Mouse (Mus musculus): ENCODE data around the gene Efemp2.

The Efemp2 gene

GRCm38 (mm10) chr19:5473720-5474119 lies at the start of gene Efemp2:
Efemp2 (plus strand) TSS chr19:5473954.
- peak; percentile 64 for DNase-seq (ENCODE audit: low read depth, low spot score)

- DNase-seq (ENCODE audit: low read depth, low spot score): peak; percentile 67
Measured at GRCm38 (mm10) chr19:5424092-5424781, 49.5 kb upstream of the Efemp2 start.

GRCm38 (mm10) chr19:5424782-5425741 lies 48.7 kb upstream of the Efemp2 start, which contains the start of the genes Drap1 and AI837181:
Drap1 (minus strand) TSS chr19:5424979.
AI837181 (plus strand) TSS chr19:5425144.
- DNase-seq (ENCODE audit: low read depth, low spot score): peak; percentile 98

GRCm38 (mm10) chr19:5425906-5426565 lies 47.7 kb upstream of the Efemp2 start:
- no peak for DNase-seq (ENCODE audit: low read depth, low spot score)

GRCm38 (mm10) chr19:5426640-5427290 lies 47.0 kb upstream of the Efemp2 start:
- DNase-seq (ENCODE audit: low read depth, low spot score): no peak

- peak; percentile 56 for DNase-seq (ENCODE audit: low read depth, low spot score)
Measured at GRCm38 (mm10) chr19:5428083-5428482, 45.7 kb upstream of the Efemp2 start.

- DNase-seq (ENCODE audit: low read depth, low spot score): no peak
Measured at GRCm38 (mm10) chr19:5429219-5429618, 44.5 kb upstream of the Efemp2 start.

GRCm38 (mm10) chr19:5429806-5430205 lies 43.9 kb upstream of the Efemp2 start:
- DNase-seq (ENCODE audit: low read depth, low spot score): no peak

- DNase-seq (ENCODE audit: low read depth, low spot score): no peak
Measured at GRCm38 (mm10) chr19:5430408-5430807, 43.3 kb upstream of the Efemp2 start.

- peak; percentile 32 for DNase-seq (ENCODE audit: low read depth, low spot score)
Measured at GRCm38 (mm10) chr19:5431911-5432464, 41.8 kb upstream of the Efemp2 start.

- peak; percentile 73 for DNase-seq (ENCODE audit: low read depth, low spot score)
Measured at GRCm38 (mm10) chr19:5432992-5433852, 40.5 kb upstream of the Efemp2 start.

GRCm38 (mm10) chr19:5433951-5434350 lies 39.8 kb upstream of the Efemp2 start:
- DNase-seq (ENCODE audit: low read depth, low spot score): no peak

- DNase-seq (ENCODE audit: low read depth, low spot score): no peak
Measured at GRCm38 (mm10) chr19:5444371-5444908, 29.3 kb upstream of the Efemp2 start.

GRCm38 (mm10) chr19:5444954-5445353 lies 28.8 kb upstream of the Efemp2 start:
- no peak for DNase-seq (ENCODE audit: low read depth, low spot score)

GRCm38 (mm10) chr19:5445747-5446146 lies 28.0 kb upstream of the Efemp2 start:
- DNase-seq (ENCODE audit: low read depth, low spot score): no peak

GRCm38 (mm10) chr19:5447515-5448353 lies 26.0 kb upstream of the Efemp2 start, which contains the start of gene Fosl1:
Fosl1 (plus strand) TSS chr19:5447547.
- peak; percentile 92 for DNase-seq (ENCODE audit: low read depth, low spot score)

GRCm38 (mm10) chr19:5448354-5449150 lies 25.2 kb upstream of the Efemp2 start:
- DNase-seq (ENCODE audit: low read depth, low spot score): peak; percentile 53

- no peak for DNase-seq (ENCODE audit: low read depth, low spot score)
Measured at GRCm38 (mm10) chr19:5449673-5450072, 24.1 kb upstream of the Efemp2 start.

Measured in CD4-positive helper T cell, adult 2 months (primary cell).